Mouse (Mus musculus) small intestine, adult 2 months (tissue): ENCODE data around the gene Cntfr. TPM values are rescaled to one million over a fixed set of nuclear protein-coding genes. Genes with fewer than 3 reads are reported as not detected.

ENCODE experiments used
- H3K27ac ChIP-seq: fragments of 200-500 bp; 2 replicates; pipeline ENCODE4 v1.5.1; 2012; ENCODE audit warnings: low read depth, low read length, control low read depth, inconsistent platforms; ENCODE audit not compliant: insufficient read depth
- H3K27me3 ChIP-seq: fragments of 200-500 bp; 2 replicates; pipeline ENCODE4 v1.6.1; 2012; ENCODE audit warnings: mild to moderate bottlenecking, moderate library complexity, low read length, inconsistent platforms; ENCODE audit not compliant: control insufficient read depth, insufficient read depth
- H3K36me3 ChIP-seq: fragments of 200-500 bp; 2 replicates; pipeline ENCODE4 v1.6.1; 2012; ENCODE audit warnings: mild to moderate bottlenecking, low read length, control low read depth, inconsistent platforms; ENCODE audit not compliant: control insufficient read depth, insufficient read depth
- H3K4me1 ChIP-seq: fragments of 200-500 bp; 2 replicates; pipeline ENCODE4 v1.6.1; 2012; ENCODE audit warnings: low read length, inconsistent platforms, mixed read lengths; ENCODE audit not compliant: control insufficient read depth, insufficient read depth, insufficient read length
- H3K4me3 ChIP-seq: fragments of 200-500 bp; 2 replicates; pipeline ENCODE4 v1.5.1; 2012; ENCODE audit warnings: low read depth, mild to moderate bottlenecking, control low read depth, inconsistent platforms, low read length, moderate library complexity
- CTCF ChIP-seq: fragments of 200-500 bp; IDR thresholded peaks from 2 replicates; pipeline ENCODE4 v1.5.1; 2012; ENCODE audit warnings: low read depth, mild to moderate bottlenecking, control low read depth, inconsistent platforms, low read length, moderate library complexity, mixed read lengths; ENCODE audit not compliant: insufficient replicate concordance, insufficient read length; ENCODE audit errors: extremely low read depth
- POLR2A ChIP-seq: fragments of 200-500 bp; IDR thresholded peaks from 2 replicates; pipeline ENCODE4 v1.6.1; 2012; ENCODE audit warnings: low read depth, mild to moderate bottlenecking, control low read depth, inconsistent platforms, low read length, moderate library complexity
- WGBS: fragments of 180-500 bp; shearing (Covaris S2); methylation state at CpG from one replicate; pipeline ENCODE4 v1.1.7; 2018; 5-methylcytosine and 5-hydroxymethylcytosine counted together
- polyA plus RNA-seq: library from polyadenylated mRNA; depleted of rRNA; stranded (reverse); fragments of >200 nt; gene quantifications from 2 replicates; pipeline ENCODE4 v1.2.3, GENCODE M21; 2012

Cntfr gene
- polyA plus RNA-seq, 1 experiment: 1.7 TPM

- no peaks in the 10 kb centered on the region for H3K36me3 ChIP-seq
- H3K27ac ChIP-seq: no peak overlapping the region
- no peak for TF ChIP-seq CTCF
- no peak for TF ChIP-seq POLR2A
- no peaks in the 10 kb centered on the region for H3K4me1 ChIP-seq
- 77% methylated on average over 6 of the region's 6 CpGs for WGBS
- H3K4me3 ChIP-seq: no peak overlapping the region
- no peaks in the 10 kb centered on the region; the same call in 1 of the 2 replicates for H3K27me3 ChIP-seq
Measured at GRCm38 (mm10) chr4:41638828-41639213, 58.1 kb downstream of the Cntfr start.

GRCm38 (mm10) chr4:41638186-41638731 lies 58.6 kb downstream of the Cntfr start:
- Histone ChIP-seq H3K27me3 (no peaks in the 10 kb centered on the region; the same call in 1 of the 2 replicates), H3K27ac (no peak overlapping the region), H3K36me3 (no peaks in the 10 kb centered on the region), H3K4me1 (no peaks in the 10 kb centered on the region), H3K4me3 (no peak overlapping the region)
- WGBS: 87% methylated on average over 10 of the region's 10 CpGs
- no peak for TF ChIP-seq CTCF
- TF ChIP-seq POLR2A: no peak

GRCm38 (mm10) chr4:41636882-41637635 lies 59.8 kb downstream of the Cntfr start:
- peaks cover 2% of the 10 kb centered on the region; the same call in 1 of the 2 replicates for H3K27me3 ChIP-seq
- no peak overlapping the region for H3K27ac ChIP-seq
- no peaks in the 10 kb centered on the region for H3K36me3 ChIP-seq
- no peaks in the 10 kb centered on the region for H3K4me1 ChIP-seq
- WGBS: 64% methylated on average over 10 of the region's 10 CpGs
- TF ChIP-seq CTCF: no peak
- H3K4me3 ChIP-seq: no peak overlapping the region

GRCm38 (mm10) chr4:41636366-41636765 lies 60.5 kb downstream of the Cntfr start:
- TF ChIP-seq CTCF (no peak), POLR2A (no peak)
- H3K27me3 ChIP-seq: peaks cover 3% of the 10 kb centered on the region; the same call in 1 of the 2 replicates
- 52% methylated on average over 7 of the region's 7 CpGs for WGBS
- H3K27ac ChIP-seq: no peak overlapping the region
- H3K4me3 ChIP-seq: no peak overlapping the region
- H3K4me1 ChIP-seq: no peaks in the 10 kb centered on the region
- H3K36me3 ChIP-seq: no peaks in the 10 kb centered on the region

- Histone ChIP-seq H3K4me1 (no peaks in the 10 kb centered on the region), H3K36me3 (no peaks in the 10 kb centered on the region), H3K27ac (no peak overlapping the region), H3K4me3 (no peak overlapping the region), H3K27me3 (peaks cover 6% of the 10 kb centered on the region; the same call in 1 of the 2 replicates)
- no peak for TF ChIP-seq CTCF
- TF ChIP-seq POLR2A: no peak
- WGBS: 67% methylated on average over 2 of the region's 2 CpGs
Measured at GRCm38 (mm10) chr4:41635906-41636305, 61.0 kb downstream of the Cntfr start.

- TF ChIP-seq POLR2A (no peak), CTCF (no peak)
- 52% methylated on average over 8 of the region's 8 CpGs for WGBS
Measured at GRCm38 (mm10) chr4:41635224-41635623, 61.7 kb downstream of the Cntfr start.

GRCm38 (mm10) chr4:41634631-41635030 lies 62.3 kb downstream of the Cntfr start:
- peaks cover 6% of the 10 kb centered on the region; the same call in 1 of the 2 replicates for H3K27me3 ChIP-seq
- H3K36me3 ChIP-seq: no peaks in the 10 kb centered on the region
- TF ChIP-seq POLR2A: no peak
- TF ChIP-seq CTCF: no peak
- no peak overlapping the region for H3K4me3 ChIP-seq
- no peak overlapping the region for H3K27ac ChIP-seq
- whole genome bisulfite sequencing: 90% methylated on average over 8 of the region's 8 CpGs
- no peaks in the 10 kb centered on the region for H3K4me1 ChIP-seq

More at GRCm38 (mm10) chr4:41635224-41635623, 61.7 kb downstream of the Cntfr start:
- H3K4me1 ChIP-seq: no peaks in the 10 kb centered on the region
- H3K4me3 ChIP-seq: no peak overlapping the region
- no peaks in the 10 kb centered on the region for H3K36me3 ChIP-seq
- no peak overlapping the region for H3K27ac ChIP-seq
- peaks cover 6% of the 10 kb centered on the region; the same call in 1 of the 2 replicates for H3K27me3 ChIP-seq
